Mouse (Mus musculus): ENCODE results near the gene Myh14. TPM values are rescaled to one million over a fixed set of nuclear protein-coding genes. Genes with fewer than 3 reads are reported as not detected.

The Myh14 gene
- total RNA-seq, 1 experiment = 7.0 TPM

DNA sequence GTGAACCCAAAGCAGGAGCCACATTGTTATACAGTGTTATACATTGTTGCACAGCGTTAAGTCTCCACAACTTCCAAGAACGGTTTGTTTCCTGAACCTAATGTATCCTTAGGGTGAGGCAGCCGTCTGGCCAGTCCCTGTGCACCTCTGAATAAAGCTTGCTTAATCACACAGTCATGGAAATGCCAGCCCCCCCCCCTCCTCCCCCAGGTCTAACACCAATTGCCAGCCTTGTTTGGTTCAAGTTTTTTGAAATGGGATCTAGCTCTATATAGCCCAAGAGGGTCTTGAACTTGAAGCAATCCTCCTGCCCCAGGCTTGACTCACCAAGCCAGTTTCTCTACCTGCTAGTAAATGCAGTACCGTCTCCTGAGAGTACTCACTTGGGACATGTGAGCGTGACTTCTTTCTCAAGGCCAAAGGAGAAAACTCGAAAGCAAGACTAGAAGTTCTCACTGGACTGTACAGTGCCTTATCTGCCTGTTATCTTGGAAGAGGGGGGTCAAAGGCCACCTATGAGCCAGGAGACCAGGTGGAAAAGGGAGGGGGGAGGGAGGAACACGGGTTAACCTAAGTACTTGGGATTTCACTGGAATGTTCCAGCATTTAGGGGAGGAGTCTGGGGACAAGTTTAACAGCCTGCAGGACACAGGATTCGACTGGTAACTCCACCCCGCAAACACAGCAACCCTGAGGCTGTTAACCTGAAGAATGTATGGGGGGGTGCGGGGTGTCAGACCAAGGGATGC lies 23.0 kb upstream of the Myh14 start:
- no peak overlapping the region for H3K4me3 ChIP-seq (ENCODE audit: insufficient read depth in 1 of 2, low read depth in 1 of 2, low read length in 2 of 2, poor library complexity in 1 of 2, severe bottlenecking in 1 of 2)
- in situ Hi-C loops (cut with MboI; ENCODE audit: low sequenced_read_pairs in 2 of 2, unreplicated experiment in 2 of 2) = no loop called here

DNA sequence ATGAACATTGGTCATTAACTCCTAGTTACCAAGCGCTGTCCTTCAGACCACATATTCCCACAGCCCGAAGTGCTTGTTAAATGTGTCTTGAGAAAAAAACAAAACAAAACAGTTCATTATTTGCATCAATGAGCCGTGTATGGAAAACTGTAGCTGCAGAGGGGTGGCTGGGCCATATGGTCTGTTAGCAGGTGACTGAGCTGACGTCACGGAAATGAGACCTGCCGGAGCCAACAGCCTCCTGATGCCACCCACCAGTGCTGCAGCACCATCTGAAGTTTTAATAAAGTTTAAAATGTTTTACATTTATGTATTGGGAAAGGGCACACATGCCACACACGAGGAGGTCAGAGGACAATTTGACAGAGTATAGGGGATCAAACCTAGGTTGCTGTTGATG lies 18.7 kb upstream of the Myh14 start:
- no peak overlapping the region for H3K9ac ChIP-seq (ENCODE audit: insufficient read depth, low read depth, low read length, poor library complexity, severe bottlenecking)
- in situ Hi-C loops (cut with MboI; ENCODE audit: low sequenced_read_pairs in 2 of 2, unreplicated experiment in 2 of 2) = no loop called here
- no peaks in the 10 kb centered on the region for H3K9me3 ChIP-seq (ENCODE audit: control insufficient read depth, insufficient read depth, low read depth, low read length)
- DNase-seq (ENCODE audit: low read depth, low spot score) = no peak
- H3K4me3 ChIP-seq (ENCODE audit: insufficient read depth in 1 of 2, low read depth in 1 of 2, low read length in 2 of 2, poor library complexity in 1 of 2, severe bottlenecking in 1 of 2) = no peak overlapping the region
- H3K4me1 ChIP-seq (ENCODE audit: control insufficient read depth in 2 of 2, insufficient read depth in 2 of 2, low read length in 2 of 2, poor library complexity in 1 of 2) = peaks cover 2 to 21% of the 10 kb centered on the region in 2 experiments; a peak in 1 of 4 replicates
- TF ChIP-seq ZNF384 (IDR thresholded peaks at IDR 0.05; ENCODE audit: low read depth, low read length) = no peak
- TF ChIP-seq ZC3H11A (IDR thresholded peaks at IDR 0.05; ENCODE audit: borderline replicate concordance, low read depth, low read length) = no peak
- TF ChIP-seq CHD2 (IDR thresholded peaks at IDR 0.05; ENCODE audit: low read depth, low read length) = no peak
- no peak for TF ChIP-seq MAFK (IDR thresholded peaks at IDR 0.05; ENCODE audit: insufficient read depth, low read depth, low read length)
- TF ChIP-seq HCFC1 (IDR thresholded peaks at IDR 0.05; ENCODE audit: borderline replicate concordance, insufficient read depth, low read length) = no peak
- H3K27ac ChIP-seq (ENCODE audit: insufficient read depth, low read depth, low read length, poor library complexity, severe bottlenecking) = no peak overlapping the region
- no peaks in the 10 kb centered on the region for H3K36me3 ChIP-seq (ENCODE audit: control insufficient read depth, insufficient read depth, low read length, poor library complexity, severe bottlenecking)

More for the DNA sequence above, 23.0 kb upstream of the Myh14 start:
- Histone ChIP-seq H3K9ac (ENCODE audit: insufficient read depth, low read depth, low read length, poor library complexity, severe bottlenecking) (no peak overlapping the region), H3K9me3 (ENCODE audit: control insufficient read depth, insufficient read depth, low read depth, low read length) (no peaks in the 10 kb centered on the region), H3K4me1 (ENCODE audit: control insufficient read depth in 2 of 2, insufficient read depth in 2 of 2, low read length in 2 of 2, poor library complexity in 1 of 2) (peaks cover 4 to 24% of the 10 kb centered on the region in 2 experiments; a peak in 1 of 4 replicates), H3K36me3 (ENCODE audit: control insufficient read depth, insufficient read depth, low read length, poor library complexity, severe bottlenecking) (no peaks in the 10 kb centered on the region), H3K27ac (ENCODE audit: insufficient read depth, low read depth, low read length, poor library complexity, severe bottlenecking) (no peak overlapping the region)
- TF ChIP-seq ZC3H11A (IDR thresholded peaks at IDR 0.05; ENCODE audit: borderline replicate concordance, low read depth, low read length) = no peak
- no peak for TF ChIP-seq HCFC1 (IDR thresholded peaks at IDR 0.05; ENCODE audit: borderline replicate concordance, insufficient read depth, low read length)
- TF ChIP-seq MAFK (IDR thresholded peaks at IDR 0.05; ENCODE audit: insufficient read depth, low read depth, low read length) = no peak
- no peak for TF ChIP-seq ZNF384 (IDR thresholded peaks at IDR 0.05; ENCODE audit: low read depth, low read length)
- no peak for TF ChIP-seq CHD2 (IDR thresholded peaks at IDR 0.05; ENCODE audit: low read depth, low read length)
- DNase-seq (ENCODE audit: low read depth, low spot score) = no peak

DNA sequence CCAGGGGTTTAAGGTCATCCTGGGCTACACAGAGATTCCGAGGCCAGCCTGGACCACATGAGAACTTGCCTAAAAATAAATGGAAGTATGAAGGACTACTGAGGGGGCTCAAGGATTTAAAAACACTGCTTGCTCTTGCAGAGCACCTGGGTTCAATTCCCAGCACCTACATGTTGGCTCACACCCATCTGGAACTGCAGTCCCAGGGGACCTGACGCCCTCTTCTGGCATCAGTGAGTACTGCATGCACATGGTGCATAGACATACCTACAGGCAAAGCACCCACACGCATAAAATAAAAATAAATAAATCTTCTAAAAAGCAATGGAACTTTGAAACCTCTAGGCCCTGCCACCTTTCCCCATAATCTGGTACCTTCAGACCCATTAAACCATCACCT lies 18.2 kb upstream of the Myh14 start:
- in situ Hi-C loops (cut with MboI; ENCODE audit: low sequenced_read_pairs in 2 of 2, unreplicated experiment in 2 of 2) = no loop called here
- Histone ChIP-seq H3K4me3 (ENCODE audit: insufficient read depth in 1 of 2, low read depth in 1 of 2, low read length in 2 of 2, poor library complexity in 1 of 2, severe bottlenecking in 1 of 2) (no peak overlapping the region), H3K36me3 (ENCODE audit: control insufficient read depth, insufficient read depth, low read length, poor library complexity, severe bottlenecking) (no peaks in the 10 kb centered on the region), H3K9me3 (ENCODE audit: control insufficient read depth, insufficient read depth, low read depth, low read length) (no peaks in the 10 kb centered on the region), H3K9ac (ENCODE audit: insufficient read depth, low read depth, low read length, poor library complexity, severe bottlenecking) (no peak overlapping the region), H3K4me1 (ENCODE audit: control insufficient read depth in 2 of 2, insufficient read depth in 2 of 2, low read length in 2 of 2, poor library complexity in 1 of 2) (peaks cover 2 to 18% of the 10 kb centered on the region in 2 experiments; a peak in 1 of 4 replicates), H3K27ac (ENCODE audit: insufficient read depth, low read depth, low read length, poor library complexity, severe bottlenecking) (no peak overlapping the region)
- DNase-seq (ENCODE audit: low read depth, low spot score) = no peak
- TF ChIP-seq CHD2 (IDR thresholded peaks at IDR 0.05; ENCODE audit: low read depth, low read length) (no peak), HCFC1 (IDR thresholded peaks at IDR 0.05; ENCODE audit: borderline replicate concordance, insufficient read depth, low read length) (no peak)

DNA sequence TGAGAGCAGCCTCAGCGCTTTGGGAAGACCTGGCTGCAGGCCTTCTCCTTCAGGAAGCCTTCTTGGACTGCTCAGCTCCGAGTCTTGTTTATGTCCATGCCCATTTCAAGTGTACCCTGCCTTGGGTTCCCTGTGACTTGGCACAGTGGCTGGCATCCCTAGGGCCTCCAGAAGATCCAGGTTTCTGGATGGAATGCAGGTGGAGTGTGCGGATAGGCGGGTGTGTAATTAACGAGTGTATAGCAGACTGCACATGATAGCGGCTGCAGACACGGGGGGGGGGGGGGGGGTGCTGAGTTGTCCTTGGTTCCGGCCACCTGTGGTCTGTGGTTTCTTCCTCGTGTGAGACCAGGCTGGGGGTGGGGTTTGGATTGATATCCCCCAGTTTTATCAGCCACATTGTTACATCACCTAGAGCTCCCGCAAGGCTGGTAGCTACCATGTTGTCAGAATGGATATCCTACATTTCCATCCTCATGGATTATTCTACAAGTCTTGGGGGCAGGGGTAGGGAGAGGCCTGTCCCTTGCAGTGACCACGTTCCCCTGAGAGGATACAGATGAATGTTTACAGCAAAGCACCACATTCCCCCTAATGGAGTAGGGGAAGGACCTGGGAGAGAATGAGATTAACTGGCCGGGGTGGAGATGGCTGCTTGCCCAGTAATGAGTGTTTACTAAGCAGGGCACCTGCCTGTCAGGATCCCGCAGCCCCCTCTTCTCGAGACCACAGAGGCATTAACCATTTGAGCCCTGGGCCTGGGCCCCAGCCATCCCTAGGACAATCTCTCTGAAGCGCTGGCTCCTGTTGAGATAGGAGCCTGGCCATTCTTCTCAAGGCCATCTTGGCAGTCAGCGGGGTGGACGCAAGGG lies 15.1 kb upstream of the Myh14 start:
- no peak for DNase-seq (ENCODE audit: low read depth, low spot score)
- in situ Hi-C loops (cut with MboI; ENCODE audit: low sequenced_read_pairs in 2 of 2, unreplicated experiment in 2 of 2) = no loop called here

More for the DNA sequence above, 15.1 kb upstream of the Myh14 start:
- H3K9ac ChIP-seq (ENCODE audit: insufficient read depth, low read depth, low read length, poor library complexity, severe bottlenecking) = no peak overlapping the region
- no peak overlapping the region for H3K4me3 ChIP-seq (ENCODE audit: insufficient read depth in 1 of 2, low read depth in 1 of 2, low read length in 2 of 2, poor library complexity in 1 of 2, severe bottlenecking in 1 of 2)
- H3K27ac ChIP-seq (ENCODE audit: insufficient read depth, low read depth, low read length, poor library complexity, severe bottlenecking) = no peak overlapping the region
- no peaks in the 10 kb centered on the region for H3K36me3 ChIP-seq (ENCODE audit: control insufficient read depth, insufficient read depth, low read length, poor library complexity, severe bottlenecking)
- peaks cover 0 to 7% of the 10 kb centered on the region in 2 experiments; a peak in 1 of 4 replicates for H3K4me1 ChIP-seq (ENCODE audit: control insufficient read depth in 2 of 2, insufficient read depth in 2 of 2, low read length in 2 of 2, poor library complexity in 1 of 2)
- TF ChIP-seq MAFK (IDR thresholded peaks at IDR 0.05; ENCODE audit: insufficient read depth, low read depth, low read length) = no peak
- TF ChIP-seq CHD2 (IDR thresholded peaks at IDR 0.05; ENCODE audit: low read depth, low read length) = no peak
- TF ChIP-seq ZC3H11A (IDR thresholded peaks at IDR 0.05; ENCODE audit: borderline replicate concordance, low read depth, low read length) = no peak
- no peak for TF ChIP-seq ZNF384 (IDR thresholded peaks at IDR 0.05; ENCODE audit: low read depth, low read length)
- no peak for TF ChIP-seq HCFC1 (IDR thresholded peaks at IDR 0.05; ENCODE audit: borderline replicate concordance, insufficient read depth, low read length)
- H3K9me3 ChIP-seq (ENCODE audit: control insufficient read depth, insufficient read depth, low read depth, low read length) = no peaks in the 10 kb centered on the region
